Mouse (Mus musculus) T-helper 2 cell (primary cell): ENCODE measurements around the gene Gbp9.
"Not testable (repeated sequence)": the region's sequence is repeated elsewhere in the genome, so short reads cannot be mapped to it uniquely, and the experiment has no call there.

ENCODE experiments used
- in situ Hi-C: fragments of 300-600 bp; cut with MboI, MseI; formaldehyde crosslinking; loops from one replicate; pipeline ENCODE4 v1.15.1; 2025; ENCODE audit warnings: high pct_unique_total_duplicates

The Gbp9 gene

GRCm38 (mm10) chr5:105139409-105140088, at the start of gene Gbp9, which contains the start of the genes Gbp8 and Gbp4:
Gene Gbp9, minus strand, starts transcription at chr5:105139539.
Gene Gbp8, minus strand, starts transcription at chr5:105139540.
Gene Gbp4, minus strand, starts transcription at chr5:105139586.
- in situ Hi-C loops = loop anchor here (5.0 to 10.0 kb wide), 4 partner anchors 82 to 575 kb away; partner anchors contain the start of gene Abcg3

GRCm38 (mm10) chr5:105181446-105181845, 42.1 kb upstream of the Gbp9 start:
- in situ Hi-C loops = no loop called here

- in situ Hi-C loops = no loop called here
These were observed 17.2 kb upstream of the Gbp9 start for GRCm38 (mm10) chr5:105156582-105156981.

- in situ Hi-C loops = no loop called here
These were observed 14.7 kb upstream of the Gbp9 start for GRCm38 (mm10) chr5:105154049-105154448.

- in situ Hi-C loops = loop anchor here (10.0 kb wide), 3 partner anchors 157 to 583 kb away; partner anchors contain the start of gene Abcg3
These were observed 8.7 kb upstream of the Gbp9 start for GRCm38 (mm10) chr5:105148062-105148461.

- in situ Hi-C loops = loop anchor here (10.0 kb wide), 3 partner anchors 158 to 582 kb away; partner anchors contain the start of gene Abcg3
These were observed 7.1 kb upstream of the Gbp9 start for GRCm38 (mm10) chr5:105146447-105146846.

- in situ Hi-C loops = loop anchor here (10.0 kb wide), 3 partner anchors 159 to 581 kb away; partner anchors contain the start of gene Abcg3
These were observed 6.4 kb upstream of the Gbp9 start for GRCm38 (mm10) chr5:105145731-105146130.

- in situ Hi-C loops = loop anchor here (5.0 to 10.0 kb wide), 4 partner anchors 83 to 575 kb away; partner anchors contain the start of gene Abcg3
These were observed 911 bp upstream of the Gbp9 start for GRCm38 (mm10) chr5:105140089-105140810.

- in situ Hi-C loops = no loop called here
These were observed 433 bp downstream of the Gbp9 start for GRCm38 (mm10) chr5:105138906-105139305.

GRCm38 (mm10) chr5:105136706-105137304, 2.5 kb downstream of the Gbp9 start:
- in situ Hi-C loops = not testable (repeated sequence)

- in situ Hi-C loops = not testable (repeated sequence)
These were observed 17.6 kb downstream of the Gbp9 start for GRCm38 (mm10) chr5:105121731-105122130.

- in situ Hi-C loops = no loop called here
These were observed 23.6 kb downstream of the Gbp9 start for GRCm38 (mm10) chr5:105115740-105116139.

- in situ Hi-C loops = no loop called here
These were observed 24.6 kb downstream of the Gbp9 start for GRCm38 (mm10) chr5:105114696-105115095.

GRCm38 (mm10) chr5:105113656-105114055, 25.7 kb downstream of the Gbp9 start:
- in situ Hi-C loops = no loop called here

GRCm38 (mm10) chr5:105110271-105110852, 29.0 kb downstream of the Gbp9 start:
- in situ Hi-C loops = not testable (repeated sequence)

GRCm38 (mm10) chr5:105109775-105110174, 29.6 kb downstream of the Gbp9 start:
- in situ Hi-C loops = not testable (repeated sequence)

GRCm38 (mm10) chr5:105105689-105106088, 33.6 kb downstream of the Gbp9 start:
- in situ Hi-C loops = not testable (repeated sequence)

- in situ Hi-C loops = no loop called here
These were observed 57.4 kb downstream of the Gbp9 start for GRCm38 (mm10) chr5:105081900-105082299.

- in situ Hi-C loops = not testable (repeated sequence)
These were observed 71.0 kb downstream of the Gbp9 start for GRCm38 (mm10) chr5:105068356-105068755.

GRCm38 (mm10) chr5:105064443-105064842, 74.9 kb downstream of the Gbp9 start:
- in situ Hi-C loops = not testable (repeated sequence)

GRCm38 (mm10) chr5:105063321-105063720, 76.0 kb downstream of the Gbp9 start:
- in situ Hi-C loops = no loop called here

- in situ Hi-C loops = not testable (repeated sequence)
These were observed 76.9 kb downstream of the Gbp9 start for GRCm38 (mm10) chr5:105062403-105062802.
